Mouse (Mus musculus) bone marrow macrophage, adult 2 months (primary cell): ENCODE data around the gene Sowahb.

Experiments
- CTCF ChIP-seq: IDR thresholded peaks from 2 replicates; pipeline ENCODE4 v1.5.1; 2012; ENCODE audit warnings: low read depth, mild to moderate bottlenecking, low read length, moderate library complexity
- POLR2A ChIP-seq: IDR thresholded peaks from 2 replicates; pipeline ENCODE4 v1.6.1; 2012; ENCODE audit warnings: mild to moderate bottlenecking, low read depth, low read length, borderline replicate concordance

DNA sequence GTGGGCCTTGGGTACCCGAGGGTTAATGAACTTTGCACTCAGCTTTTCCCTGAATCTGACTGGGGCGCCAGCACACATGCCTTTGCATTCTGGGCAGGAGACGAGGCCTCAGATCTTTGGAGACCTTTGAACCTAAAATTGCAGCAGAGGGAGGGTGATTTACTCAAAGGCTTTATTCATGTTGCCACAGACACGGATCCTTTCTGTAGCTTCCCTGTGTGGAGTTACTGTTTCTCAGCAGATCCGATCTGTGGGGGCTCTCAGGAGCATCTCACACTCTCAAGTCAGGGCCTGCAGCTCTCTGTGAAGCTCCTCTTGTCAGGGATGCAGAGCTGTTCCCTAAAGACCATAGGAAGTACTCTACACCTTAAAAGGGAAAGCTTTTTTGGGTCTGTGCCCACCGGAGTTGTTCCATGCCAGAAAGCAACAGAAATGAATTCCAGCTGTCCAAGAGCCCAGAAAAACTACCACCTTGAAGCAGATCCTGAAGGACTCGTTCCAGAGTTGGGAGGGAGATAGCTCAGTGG, 20.0 kb downstream of the Sowahb start:
- TF ChIP-seq CTCF, result no peak
- no peak for TF ChIP-seq POLR2A
